Mouse (Mus musculus) T-helper 1 cell (primary cell): ENCODE measurements around the gene Vps16.

ENCODE experiments used
- in situ Hi-C: fragments of 300-600 bp; cut with MboI, MseI; formaldehyde crosslinking; loops from one replicate; pipeline ENCODE4 v1.15.1; 2025; ENCODE audit warnings: high pct_unique_total_duplicates

Vps16 gene

DNA sequence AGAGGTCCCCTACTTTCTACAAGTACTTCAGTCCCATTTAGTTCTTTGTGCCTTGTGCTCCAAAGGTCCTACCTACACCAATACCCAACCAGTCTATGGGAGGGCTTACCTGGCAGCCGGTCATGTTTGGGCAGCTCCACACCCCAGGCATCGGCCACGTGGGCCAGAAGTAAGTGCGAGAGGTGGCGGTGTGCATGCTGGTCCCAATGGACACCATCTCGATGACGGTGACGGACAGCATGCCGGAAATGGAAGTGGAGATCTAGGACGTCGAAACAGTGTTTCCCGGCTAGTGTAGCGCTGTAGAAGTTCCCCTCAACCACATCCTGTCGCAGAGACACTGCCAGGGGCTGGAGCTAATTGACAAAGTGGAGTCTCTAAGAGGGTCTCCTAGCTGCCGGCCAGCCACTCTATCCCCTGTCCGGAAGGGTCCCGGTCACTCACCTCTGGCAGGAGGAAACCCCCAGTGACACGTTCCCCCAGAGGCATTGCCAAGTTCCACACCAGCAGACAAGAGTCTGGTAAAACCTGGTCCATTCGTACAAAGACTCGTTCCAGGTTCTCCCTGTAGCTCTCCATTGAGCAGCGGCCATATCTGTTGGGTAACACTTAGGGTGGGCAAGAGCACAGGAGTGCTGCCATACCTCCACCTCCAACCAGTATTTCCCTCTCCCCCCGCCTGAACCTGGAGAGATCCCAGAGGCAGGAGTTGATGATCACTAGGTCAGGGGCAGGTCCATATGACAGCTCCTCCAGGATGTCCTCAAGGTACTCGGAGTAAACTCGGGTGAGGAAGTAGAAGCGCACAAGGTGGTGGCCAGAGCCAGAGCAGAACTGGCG is 2.1 kb upstream of the Vps16 start:
- in situ Hi-C loops: loop anchor here (5.0 to 10.0 kb wide), 2 partner anchors 140 to 247 kb away; partner anchors contain the start of genes Idh3b and Snrpb

DNA sequence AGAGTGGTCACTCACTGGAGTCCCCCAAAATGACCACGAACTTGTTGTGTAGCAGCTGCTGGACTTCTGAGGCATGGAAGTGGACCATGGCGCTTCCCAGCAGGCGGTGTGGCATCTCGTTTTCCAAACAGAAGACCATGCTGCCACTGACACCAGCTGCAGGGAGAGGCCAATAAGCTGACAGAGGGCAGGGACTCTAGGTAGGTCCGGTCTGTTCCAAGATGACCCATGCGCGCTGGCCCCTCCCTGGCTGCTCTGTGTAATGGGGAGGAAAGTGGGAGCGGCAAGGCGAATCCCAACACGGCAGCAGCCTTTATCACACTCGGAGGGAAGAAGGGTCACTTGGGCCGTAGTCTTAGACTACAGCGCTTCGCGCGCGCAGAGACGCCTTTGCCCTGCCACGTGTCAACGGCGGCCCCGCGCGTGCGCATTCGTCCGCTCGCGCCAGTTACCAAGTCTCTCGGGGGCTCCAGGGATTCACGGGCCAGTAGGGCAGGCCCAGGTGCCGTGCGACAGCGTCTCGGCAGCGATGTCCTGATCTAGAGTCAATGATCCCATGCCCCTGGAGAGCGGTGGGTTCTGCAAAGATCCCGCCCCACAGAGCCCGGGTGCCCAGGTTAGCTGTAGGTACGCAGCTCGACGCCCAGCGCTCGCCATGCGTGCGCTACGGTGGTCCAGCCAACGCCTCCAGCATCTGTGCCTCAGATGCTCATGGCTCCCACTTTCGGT is 578 bp upstream of the Vps16 start:
- in situ Hi-C loops: loop anchor here (5.0 to 10.0 kb wide), 2 partner anchors 141 to 249 kb away; partner anchors contain the start of genes Idh3b and Snrpb

DNA sequence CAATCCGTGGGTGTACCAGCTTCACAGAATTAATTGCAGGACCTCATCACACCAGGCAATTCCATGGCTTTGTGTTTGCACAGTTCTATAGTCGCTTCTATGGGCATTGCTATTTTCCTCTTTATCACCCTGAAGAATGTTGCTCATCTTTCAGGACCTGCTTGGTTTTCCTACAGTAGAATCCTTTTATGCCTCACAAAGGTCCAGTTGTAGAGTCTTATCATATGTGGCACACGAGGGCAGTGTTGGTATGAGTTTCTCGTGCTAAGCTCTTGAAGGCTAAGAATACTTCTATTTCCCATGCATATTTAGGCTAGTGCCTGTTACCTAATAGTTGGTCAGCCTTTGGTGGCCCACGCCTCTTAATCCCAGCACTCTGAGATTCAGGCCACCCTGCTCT is 973 bp downstream of the Vps16 start:
- in situ Hi-C loops: loop anchor here (10.0 kb wide), 1 partner anchor 250 kb away; the partner anchor contains the start of gene Snrpb

DNA sequence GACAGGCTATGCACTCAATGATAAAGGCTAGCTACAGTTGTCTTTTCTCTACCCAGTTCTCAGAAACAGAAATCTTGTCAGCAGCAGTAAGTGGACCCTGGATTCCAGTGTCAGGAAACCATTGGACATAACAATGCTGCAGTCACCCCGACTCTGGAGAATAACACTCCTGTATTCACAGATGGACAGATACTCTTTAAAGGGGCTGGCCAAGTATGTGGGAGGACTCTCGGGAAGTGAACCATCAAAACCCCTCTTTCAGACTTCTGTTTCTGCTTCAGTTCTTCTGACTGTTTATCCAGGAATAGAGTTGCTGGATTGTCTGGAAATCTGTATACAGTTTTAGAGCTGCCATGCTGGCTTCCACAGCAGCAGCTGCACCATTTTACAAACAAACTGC is 5.7 kb downstream of the Vps16 start:
- in situ Hi-C loops: loop anchor here (10.0 kb wide), 1 partner anchor 255 kb away; the partner anchor contains the start of gene Snrpb

DNA sequence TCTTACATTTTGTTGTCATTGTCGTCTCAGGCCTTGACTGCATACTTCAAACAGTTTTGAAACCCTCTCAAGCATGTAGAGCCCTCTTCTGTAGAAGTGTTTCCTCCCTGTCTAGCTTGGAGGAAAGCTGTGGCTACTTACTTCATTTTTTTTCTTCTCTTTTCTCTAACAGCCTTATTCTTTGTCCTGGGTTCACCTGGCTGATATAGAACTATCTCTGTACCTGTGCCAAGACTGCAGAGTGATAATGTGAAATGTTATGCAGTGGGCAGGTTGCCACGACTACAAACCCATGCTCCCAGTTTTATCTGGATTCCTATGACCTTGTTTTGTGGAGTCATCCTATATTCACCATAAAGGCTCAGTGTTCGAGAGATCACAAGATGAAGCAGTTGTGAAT is 6.3 kb downstream of the Vps16 start:
- in situ Hi-C loops: no loop called here

DNA sequence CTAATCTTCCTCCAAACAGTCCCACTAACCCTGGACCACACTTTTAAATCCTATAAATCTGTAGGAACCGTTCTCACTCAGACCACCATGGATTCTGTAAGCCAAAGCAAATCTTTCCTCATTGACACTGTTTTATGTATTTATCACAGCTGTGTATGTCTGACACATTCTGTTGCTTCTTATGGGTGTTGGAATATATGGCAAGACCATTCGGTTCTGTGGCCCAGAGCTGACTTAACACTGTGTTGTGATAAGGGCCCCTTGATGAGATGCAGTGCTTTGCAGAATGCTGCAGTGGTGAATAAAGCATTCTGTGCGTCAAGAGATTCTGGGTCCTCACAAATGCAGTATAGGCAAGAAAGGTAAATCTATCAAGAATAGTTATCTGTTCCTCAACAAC is 8.0 kb downstream of the Vps16 start:
- in situ Hi-C loops: no loop called here

DNA sequence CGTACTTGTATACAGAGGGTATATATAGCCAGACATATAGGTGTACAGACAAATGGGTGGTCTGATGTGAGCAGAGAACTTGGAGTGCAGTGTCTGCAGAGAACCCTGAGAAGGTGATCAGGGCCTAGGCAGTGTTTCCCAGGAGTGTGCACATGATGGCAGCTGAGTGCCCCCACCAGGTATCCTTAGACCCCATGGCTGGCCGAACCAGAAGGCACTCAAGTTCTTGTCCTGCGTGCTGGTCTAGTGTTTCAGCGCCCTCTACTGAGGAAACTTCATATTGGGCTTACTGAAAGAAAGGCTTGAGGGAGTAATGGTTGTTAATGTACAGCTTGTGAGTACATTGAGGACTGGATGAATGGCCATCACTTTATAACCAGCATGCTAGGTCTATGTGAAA is 9.0 kb downstream of the Vps16 start:
- in situ Hi-C loops: no loop called here

DNA sequence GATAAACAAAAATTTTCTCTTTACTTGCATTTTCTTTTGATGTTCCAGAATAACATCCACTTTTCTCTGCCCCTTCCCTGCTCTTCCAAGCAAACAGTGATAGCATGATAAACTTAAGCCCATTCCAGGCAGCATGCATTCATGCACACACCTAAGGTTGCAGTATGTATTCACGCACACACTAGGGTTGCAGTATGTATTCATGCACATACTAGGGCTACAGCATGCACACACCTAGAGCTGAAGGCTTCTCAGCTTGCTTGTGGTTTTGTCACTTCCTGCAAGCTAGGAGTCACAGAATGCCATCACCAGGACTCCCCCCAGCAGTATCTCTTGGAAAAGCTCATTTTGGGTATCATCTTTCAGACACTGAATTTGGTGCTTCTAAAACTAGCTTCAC is 12.6 kb downstream of the Vps16 start:
- in situ Hi-C loops: no loop called here

DNA sequence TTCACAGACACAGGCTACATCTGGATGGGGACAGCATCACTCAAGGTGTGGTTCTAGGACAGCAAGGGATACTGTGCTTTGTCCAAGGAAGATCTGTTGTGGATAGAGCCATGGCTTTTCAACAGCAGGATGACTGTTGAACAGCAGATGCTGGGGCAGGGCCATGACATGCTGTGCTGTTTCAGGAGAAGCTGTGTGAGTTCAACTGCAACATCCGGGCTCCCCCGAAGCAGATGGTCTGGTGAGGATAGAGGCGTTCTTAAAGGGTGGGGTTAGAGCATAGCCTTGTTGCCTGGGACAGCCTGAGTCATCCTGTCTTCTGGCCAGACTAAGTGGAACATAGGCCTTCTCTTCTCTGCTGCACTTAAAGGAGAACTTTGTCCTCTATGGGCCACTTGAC is 14.7 kb downstream of the Vps16 start:
- in situ Hi-C loops: no loop called here

DNA sequence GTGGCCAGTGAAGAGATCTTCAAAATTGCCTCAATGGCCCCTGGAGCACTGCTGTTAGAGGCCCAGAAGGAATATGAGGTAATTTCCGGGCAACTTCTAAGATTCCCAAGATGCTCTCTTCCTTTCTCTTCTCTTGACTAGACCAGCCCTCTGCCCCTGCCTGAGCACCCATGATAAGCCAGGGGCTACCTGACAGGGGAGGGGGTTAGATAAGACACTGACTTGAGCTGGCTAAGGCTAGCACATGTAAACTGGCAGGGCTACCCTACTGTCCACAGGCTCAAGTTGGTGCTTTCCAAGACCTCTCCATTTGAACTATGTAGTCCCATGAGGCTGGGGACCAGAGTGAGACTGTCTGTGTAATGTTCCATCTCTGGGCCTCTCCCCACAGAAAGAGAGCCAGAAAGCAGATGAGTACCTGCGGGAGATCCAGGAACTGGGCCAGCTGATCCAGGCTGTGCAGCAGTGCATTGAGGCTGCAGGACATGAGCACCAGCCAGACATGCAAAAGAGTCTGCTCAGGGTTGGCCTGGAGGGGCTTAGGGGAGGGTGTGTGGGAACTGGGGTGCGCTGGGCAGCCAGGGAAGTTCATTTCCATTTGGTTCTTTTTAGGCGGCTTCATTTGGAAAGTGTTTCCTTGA is 15.8 kb downstream of the Vps16 start:
- in situ Hi-C loops: no loop called here

DNA sequence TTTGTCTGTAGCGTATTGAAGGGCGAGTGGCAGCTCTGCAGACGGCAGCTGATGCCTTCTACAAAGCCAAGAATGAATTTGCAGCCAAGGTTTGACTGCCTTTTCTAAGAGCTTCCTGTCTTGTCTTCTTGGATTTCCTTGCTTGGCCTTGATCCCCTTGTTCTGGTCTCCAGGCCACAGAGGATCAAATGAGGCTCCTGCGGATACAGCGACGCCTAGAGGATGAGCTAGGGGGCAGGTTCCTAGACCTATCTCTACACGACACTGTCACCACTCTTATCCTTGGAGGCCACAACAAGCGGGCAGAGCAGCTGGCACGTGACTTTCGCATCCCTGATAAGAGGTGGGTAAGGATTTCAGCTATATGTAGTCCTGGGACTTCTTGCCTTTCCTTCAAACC is 18.0 kb downstream of the Vps16 start:
- in situ Hi-C loops: no loop called here

DNA sequence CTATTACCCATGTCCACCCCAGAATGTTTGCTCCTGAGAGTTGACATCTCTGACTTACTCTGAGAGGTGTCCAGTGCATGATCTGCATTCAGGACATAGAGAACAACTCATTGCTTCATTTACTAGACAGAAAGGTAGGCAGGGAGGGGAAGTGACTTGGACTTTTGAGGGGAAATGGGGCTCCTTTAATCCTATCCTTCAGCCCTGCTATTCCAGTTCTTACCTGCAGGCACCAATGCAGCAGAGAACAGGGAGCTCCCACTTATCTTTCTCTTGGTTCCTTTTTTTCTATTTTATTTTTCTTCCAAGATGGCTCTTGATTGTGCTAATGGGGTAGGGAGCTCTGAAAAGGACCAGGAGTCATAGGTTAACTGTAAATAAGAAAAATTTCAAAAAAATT is 24.3 kb downstream of the Vps16 start:
- in situ Hi-C loops: no loop called here

DNA sequence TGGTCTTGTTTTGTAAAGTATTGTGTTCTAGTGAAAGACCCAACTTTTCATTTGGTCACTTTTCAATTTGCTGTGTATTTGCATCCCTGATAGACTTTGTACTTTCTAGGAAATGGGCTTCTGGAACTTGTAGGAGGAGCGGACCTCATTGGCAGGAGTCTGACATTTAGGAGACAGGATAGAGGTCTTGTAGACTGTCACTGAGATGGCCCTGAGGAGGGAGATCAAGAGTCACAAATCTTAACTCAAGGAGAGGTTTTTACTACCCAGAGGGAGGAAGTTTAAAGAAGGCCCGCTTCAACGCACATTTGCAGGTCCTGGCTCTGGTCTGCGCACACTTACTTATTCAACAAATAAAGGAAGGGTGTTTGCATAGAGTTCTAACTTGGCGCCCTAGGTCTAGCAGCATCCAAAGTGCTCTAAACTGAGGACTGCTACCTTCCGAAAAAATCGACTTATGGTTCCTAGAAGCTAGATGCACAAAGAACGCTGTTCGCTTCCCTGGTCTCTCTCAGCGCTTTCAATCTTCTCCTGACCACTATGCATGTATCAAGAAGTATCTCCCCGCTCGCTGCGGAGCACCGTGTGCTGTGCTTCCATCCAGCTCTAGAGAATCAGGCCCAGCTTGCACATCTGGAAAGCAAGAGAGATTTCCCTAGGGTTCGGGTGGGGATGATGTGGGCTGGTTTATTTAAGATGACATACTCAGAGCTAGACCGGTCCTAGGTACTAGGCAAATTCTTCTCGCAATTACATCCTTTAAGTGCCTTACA is 25.1 kb downstream of the Vps16 start:
- in situ Hi-C loops: no loop called here

DNA sequence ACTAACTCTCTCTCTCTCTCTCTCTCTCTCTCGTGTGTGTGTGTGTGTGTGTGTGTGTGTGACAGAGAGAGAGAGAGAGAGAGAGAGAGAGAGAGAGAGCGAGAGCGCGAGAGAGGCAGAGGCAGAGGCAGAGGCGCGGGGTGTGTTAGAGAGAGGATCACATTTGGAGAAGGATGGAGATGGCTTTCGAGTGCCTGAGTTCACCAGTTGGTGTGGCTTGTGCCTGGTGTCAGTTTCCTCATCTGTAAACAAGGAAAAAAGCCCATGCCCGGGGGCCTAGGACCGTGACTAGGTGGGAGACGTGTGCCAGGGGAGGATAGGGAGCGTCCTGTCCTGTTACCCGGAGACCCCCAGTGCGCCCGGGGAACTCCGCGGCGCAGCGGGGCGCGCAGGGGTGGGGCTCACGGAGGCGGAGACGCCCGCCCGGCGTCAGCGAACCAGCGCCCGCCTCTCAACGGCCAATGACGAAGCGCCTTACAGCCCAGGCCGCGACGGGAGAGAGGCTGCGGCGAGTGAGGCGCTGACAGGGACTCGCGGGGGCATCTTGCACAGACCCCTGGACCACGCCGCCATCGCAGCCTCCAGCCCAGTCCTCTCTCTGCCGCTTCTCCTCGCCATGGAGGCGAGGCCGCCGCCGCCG is 25.8 kb downstream of the Vps16 start, which contains the start of gene Ptpra:
Gene Ptpra, plus strand, starts transcription at position 485 of the 640 bp plus-strand sequence.
- in situ Hi-C loops: no loop called here

DNA sequence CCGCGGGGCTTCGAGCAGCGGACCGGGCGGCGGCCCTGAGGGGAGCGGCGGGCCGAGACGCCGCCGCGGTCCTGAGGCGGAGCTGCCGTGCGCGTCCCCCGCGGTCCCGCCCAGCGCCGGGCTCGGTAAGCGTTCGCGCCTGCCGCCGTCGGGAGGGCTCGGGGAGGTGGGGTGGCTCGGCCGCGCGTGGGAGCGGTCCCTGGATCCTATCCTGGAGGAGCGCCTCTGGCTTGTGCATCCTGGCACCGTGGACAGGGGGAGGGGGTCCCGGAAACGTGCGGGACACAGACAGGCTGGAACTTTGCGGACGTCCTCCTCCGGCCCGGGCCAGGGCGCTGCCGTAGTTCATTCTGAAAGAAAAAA is 26.3 kb downstream of the Vps16 start:
- in situ Hi-C loops: no loop called here

DNA sequence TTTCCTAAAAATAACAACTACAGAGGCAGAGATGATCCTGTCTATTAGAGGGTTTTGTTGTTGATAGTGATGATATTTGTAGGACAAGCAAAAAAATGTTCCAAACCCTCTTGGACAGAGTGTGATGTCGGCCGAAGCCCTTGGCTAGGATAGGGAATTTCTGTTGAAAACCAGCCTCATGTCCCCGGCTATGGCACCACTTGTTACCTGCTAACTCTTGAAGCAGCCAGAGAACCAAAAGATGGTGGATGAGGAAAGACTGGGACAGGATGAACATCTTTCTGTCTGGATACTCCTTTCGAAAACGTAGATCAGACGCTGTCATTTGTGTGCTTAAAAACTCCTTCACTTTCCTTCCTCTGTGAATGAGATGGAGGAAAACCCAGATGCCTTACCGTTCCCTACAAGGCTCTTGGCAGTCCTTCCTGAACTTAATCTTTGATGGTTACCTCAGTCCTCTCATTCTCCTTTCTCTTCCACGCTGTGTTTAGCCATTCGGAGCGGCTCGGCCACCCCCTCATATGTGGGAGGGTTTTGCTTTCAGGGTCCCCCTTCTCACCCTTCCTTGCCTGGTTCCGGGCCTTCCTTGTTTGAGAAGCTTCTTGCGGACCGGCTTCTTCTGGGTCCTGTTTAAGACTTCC is 27.1 kb downstream of the Vps16 start:
- in situ Hi-C loops: no loop called here

DNA sequence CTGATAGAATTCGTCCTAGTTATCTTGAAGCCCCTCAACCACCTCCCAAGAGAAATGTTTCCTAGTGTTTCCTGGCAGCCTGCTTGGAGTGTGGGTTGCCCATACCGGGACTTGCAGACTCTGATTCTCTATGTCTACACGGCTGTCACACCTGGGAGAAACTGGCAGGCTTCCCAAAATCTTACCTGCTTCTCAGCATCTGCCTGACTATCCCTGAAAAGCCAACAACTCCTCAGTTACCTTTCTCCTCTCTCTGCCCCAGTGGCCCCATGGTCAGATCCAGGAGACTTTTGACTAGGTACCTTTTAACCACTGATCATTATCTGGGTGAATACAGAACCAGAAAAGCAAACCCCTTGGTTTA is 27.6 kb downstream of the Vps16 start:
- in situ Hi-C loops: no loop called here

DNA sequence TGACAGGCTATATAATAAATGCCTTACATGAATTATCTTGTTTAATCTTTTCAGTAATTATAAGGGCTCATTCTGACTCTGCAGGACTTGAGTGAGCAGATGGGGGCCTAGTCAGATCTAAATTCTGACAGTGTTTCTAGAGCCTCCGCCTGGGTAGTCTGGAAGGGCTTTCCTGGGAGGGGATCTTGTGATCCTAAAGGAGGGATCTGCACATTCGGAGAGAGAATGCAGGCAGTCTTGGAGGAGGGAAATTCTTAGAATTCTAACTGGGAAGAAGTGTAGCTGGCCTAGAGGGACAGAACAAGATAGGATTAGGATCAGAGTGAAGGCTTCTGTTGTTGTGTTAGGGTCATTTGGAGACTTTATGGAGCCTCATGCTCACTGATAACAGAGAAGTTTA is 28.1 kb downstream of the Vps16 start:
- in situ Hi-C loops: no loop called here

DNA sequence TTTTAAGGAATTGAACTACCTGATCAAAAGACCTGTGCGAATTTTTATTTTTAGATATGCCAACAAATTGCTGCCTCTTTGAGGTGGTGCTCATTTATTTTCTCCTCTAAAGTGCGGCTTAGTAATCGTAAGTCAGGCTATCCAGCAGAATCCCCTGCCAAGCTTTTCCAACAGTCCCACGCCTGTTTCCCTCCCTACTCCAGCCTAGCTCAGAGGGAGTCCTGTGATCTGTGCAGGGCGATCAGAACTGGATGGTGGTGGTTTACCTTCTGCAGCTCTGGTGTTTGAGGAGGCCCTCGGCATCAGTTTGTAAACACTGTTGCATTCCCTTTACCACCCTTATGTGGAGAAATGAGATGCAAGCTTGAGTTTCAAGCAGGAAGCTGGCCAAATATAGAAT is 29.3 kb downstream of the Vps16 start:
- in situ Hi-C loops: no loop called here

DNA sequence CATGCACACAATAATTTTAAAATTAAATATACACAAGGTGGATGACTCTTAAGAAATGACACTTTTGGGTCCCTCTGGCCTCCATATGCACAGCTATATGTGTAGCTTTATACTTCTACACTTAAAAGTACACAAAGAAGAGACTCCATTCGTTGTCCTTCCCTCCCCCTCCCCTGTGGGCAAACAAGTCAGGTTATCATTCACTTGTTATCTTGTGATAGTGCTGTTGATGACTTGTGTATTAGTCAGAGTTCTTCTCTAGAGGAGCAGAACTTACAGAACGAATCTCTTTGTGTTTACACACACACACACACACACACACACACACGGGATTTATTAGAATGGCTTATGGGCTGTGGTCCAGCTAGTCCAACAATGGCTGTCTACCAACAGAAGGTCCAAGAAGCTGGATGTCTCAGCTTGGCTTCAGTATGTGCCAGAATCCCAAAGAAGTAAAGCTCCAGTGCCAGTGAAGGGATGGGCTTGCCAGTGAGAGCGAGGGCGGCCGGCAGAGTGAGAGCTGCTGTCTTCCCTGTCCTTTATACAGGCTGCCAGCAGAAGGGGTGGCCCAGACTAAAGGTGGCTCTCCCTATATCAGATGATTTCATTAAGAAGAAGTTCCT is 30.7 kb downstream of the Vps16 start:
- in situ Hi-C loops: no loop called here
